Mouse (Mus musculus) neutrophil, adult 83 days (primary cell): ENCODE results near the gene Lrrc7. TPM values are rescaled to one million over a fixed set of nuclear protein-coding genes. Genes with fewer than 3 reads are reported as not detected.

ENCODE experiments used
- total RNA-seq, 2 experiments: library from RNA; stranded (reverse); gene quantifications; one replicate each; pipeline ENCODE4 v1.2.4; 2023

Lrrc7 gene
- total RNA-seq: not detected

GRCm38 (mm10) chr3:158561987-158562360, at the start of gene Lrrc7:
TSS of gene Lrrc7 (minus strand) at chr3:158562221.

GRCm38 (mm10) chr3:158036329-158036988, 525.6 kb downstream of the Lrrc7 start, which contains the start of the genes Srsf11 and Lrrc40:
TSS of gene Srsf11 (minus strand) at chr3:158036639.
TSS of gene Lrrc40 (plus strand) at chr3:158036662.

